Mouse (Mus musculus): Measurements from ENCODE around the gene Btbd1. TPM values are rescaled to one million over a fixed set of nuclear protein-coding genes. Genes with fewer than 3 reads are reported as not detected.
A peak's percentile ranks its signal among the peaks of the same experiment; 100 is the strongest.

The Btbd1 gene
- polyA plus RNA-seq, 1 experiment from 2014 or later: 67.0 TPM

GRCm38 (mm10) chr7:81861461-81861860 lies 32.2 kb upstream of the Btbd1 start:
- H3K9ac ChIP-seq: no peak overlapping the region
- H3K9me3 ChIP-seq: no peaks in the 10 kb centered on the region
- peaks cover 44% of the 10 kb centered on the region for H3K27me3 ChIP-seq (replicated peaks)
- WGBS: 87% methylated on average over 2 of the region's 2 CpGs
- H3K4me3 ChIP-seq (replicated peaks): no peak overlapping the region
- no peak overlapping the region for H3K4me2 ChIP-seq
- H3K27ac ChIP-seq: no peak overlapping the region
- H3K36me3 ChIP-seq: no peaks in the 10 kb centered on the region
- ATAC-seq (ENCODE audit: insufficient read depth, low FRiP score, low read depth): no peak
- peaks cover 13% of the 10 kb centered on the region; the same call in 1 of the 2 replicates for H3K4me1 ChIP-seq

DNA sequence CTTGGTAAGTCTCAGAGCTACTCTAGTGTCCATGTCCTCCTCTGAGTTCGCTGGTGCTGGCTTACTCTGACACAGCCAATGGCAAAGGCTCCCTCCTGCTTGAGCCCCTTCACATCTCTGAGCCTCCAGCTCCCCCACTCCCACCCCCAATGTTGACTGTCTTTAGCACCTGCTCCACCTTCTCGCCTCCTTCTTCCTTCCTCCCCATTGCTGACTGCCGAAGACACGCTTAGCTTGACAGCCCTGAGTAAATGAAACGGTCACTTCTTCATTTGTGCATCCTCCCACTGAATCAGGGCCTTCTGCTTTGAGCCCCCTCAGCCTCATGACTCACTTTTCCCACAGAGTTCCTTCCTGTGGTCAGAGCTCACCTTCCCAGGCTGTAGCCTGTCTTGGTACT lies 31.8 kb upstream of the Btbd1 start:
- H3K9ac ChIP-seq: no peak overlapping the region
- H3K4me1 ChIP-seq: peaks cover 13% of the 10 kb centered on the region; the same call in 1 of the 2 replicates
- ATAC-seq (ENCODE audit: insufficient read depth, low FRiP score, low read depth): no peak
- no peaks in the 10 kb centered on the region for H3K9me3 ChIP-seq
- 55% methylated on average over 5 of the region's 5 CpGs for WGBS
- peaks cover 45% of the 10 kb centered on the region for H3K27me3 ChIP-seq (replicated peaks)
- no peak overlapping the region for H3K4me3 ChIP-seq (replicated peaks)
- H3K4me2 ChIP-seq: peak overlapping the region; percentile 96
- H3K36me3 ChIP-seq: no peaks in the 10 kb centered on the region
- H3K27ac ChIP-seq: no peak overlapping the region

GRCm38 (mm10) chr7:81860071-81860470 lies 30.8 kb upstream of the Btbd1 start:
- H3K27ac ChIP-seq: peak overlapping the region; percentile 54; the same call in 1 of the 2 replicates
- ATAC-seq (ENCODE audit: insufficient read depth, low FRiP score, low read depth): peak; percentile 25; the same call in 1 of the 2 replicates
- no peaks in the 10 kb centered on the region for H3K9me3 ChIP-seq
- no peak overlapping the region for H3K9ac ChIP-seq
- H3K4me3 ChIP-seq (replicated peaks): peak overlapping the region; percentile 57
- H3K4me2 ChIP-seq: peak overlapping the region; percentile 96
- peaks cover 13% of the 10 kb centered on the region; the same call in 1 of the 2 replicates for H3K4me1 ChIP-seq
- H3K27me3 ChIP-seq (replicated peaks): peaks cover 45% of the 10 kb centered on the region
- H3K36me3 ChIP-seq: no peaks in the 10 kb centered on the region
- 50% methylated on average over 11 of the region's 11 CpGs for WGBS

DNA sequence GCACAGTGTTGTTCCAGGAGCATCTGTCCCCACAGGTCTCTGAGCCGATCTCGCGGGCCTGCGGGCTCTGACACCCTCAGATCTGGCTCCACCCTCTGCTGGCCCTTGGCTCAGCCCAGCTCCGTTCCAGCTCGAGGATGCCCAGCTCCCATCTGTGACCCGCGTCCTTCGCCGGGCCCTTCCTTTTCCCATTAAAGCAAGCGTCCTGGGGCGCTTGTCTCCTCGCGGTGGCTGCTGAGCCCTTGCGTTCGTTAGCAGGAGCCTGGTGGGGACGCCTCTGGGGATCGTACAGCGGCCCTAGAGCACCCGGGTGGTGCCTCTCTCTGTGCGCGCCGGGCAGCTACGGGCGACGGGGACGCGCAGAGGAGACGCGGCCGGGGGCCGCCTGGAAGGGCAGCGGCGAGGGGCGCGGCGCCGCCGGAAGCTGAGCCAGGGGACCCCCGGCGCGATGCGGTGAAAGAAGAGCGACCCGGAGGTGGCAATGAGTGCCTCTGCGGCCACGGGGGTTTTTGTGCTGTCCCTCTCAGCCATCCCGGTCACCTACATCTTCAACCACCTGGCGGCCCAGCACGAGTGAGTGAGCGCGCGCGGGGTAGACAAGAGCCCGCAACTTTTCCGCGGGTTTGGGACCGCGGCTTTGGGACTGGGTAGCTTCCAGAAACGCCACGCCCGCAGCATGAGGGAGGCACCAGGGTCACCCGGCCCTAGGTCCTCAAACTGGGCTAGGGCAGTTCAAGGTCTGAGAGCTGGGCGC lies 29.9 kb upstream of the Btbd1 start, which contains the start of gene Tm6sf1:
TSS of gene Tm6sf1 (plus strand) at position 34 of the 754 bp plus-strand sequence.
- Histone ChIP-seq H3K27me3 (replicated peaks) (peaks cover 45% of the 10 kb centered on the region), H3K4me2 (peak within 1 kb of the TSS; percentile 96), H3K4me1 (peaks cover 13% of the 10 kb centered on the region; the same call in 1 of the 2 replicates), H3K36me3 (no peaks in the 10 kb centered on the region), H3K4me3 (replicated peaks) (peak within 1 kb of the TSS; percentile 57), H3K9ac (peak within 1 kb of the TSS; percentile 44; the same call in 1 of the 2 replicates), H3K27ac (peak within 1 kb of the TSS; percentile 49; the same call in 1 of the 2 replicates), H3K9me3 (no peaks in the 10 kb centered on the region)
- WGBS: under 1% methylated on average over 64 of the region's 64 CpGs
- peak; percentile 33; the same call in 1 of the 2 replicates for ATAC-seq (ENCODE audit: insufficient read depth, low FRiP score, low read depth)

GRCm38 (mm10) chr7:81858236-81858635 lies 29.0 kb upstream of the Btbd1 start:
- H3K27me3 ChIP-seq (replicated peaks): peaks cover 45% of the 10 kb centered on the region
- peak overlapping the region; percentile 96 for H3K4me2 ChIP-seq
- ATAC-seq (ENCODE audit: insufficient read depth, low FRiP score, low read depth): no peak
- H3K36me3 ChIP-seq: no peaks in the 10 kb centered on the region
- no peak overlapping the region for H3K27ac ChIP-seq
- 20% methylated on average over 9 of the region's 9 CpGs for WGBS
- H3K9ac ChIP-seq: no peak overlapping the region
- H3K4me1 ChIP-seq: peaks cover 13% of the 10 kb centered on the region; the same call in 1 of the 2 replicates
- no peaks in the 10 kb centered on the region for H3K9me3 ChIP-seq
- H3K4me3 ChIP-seq (replicated peaks): no peak overlapping the region

DNA sequence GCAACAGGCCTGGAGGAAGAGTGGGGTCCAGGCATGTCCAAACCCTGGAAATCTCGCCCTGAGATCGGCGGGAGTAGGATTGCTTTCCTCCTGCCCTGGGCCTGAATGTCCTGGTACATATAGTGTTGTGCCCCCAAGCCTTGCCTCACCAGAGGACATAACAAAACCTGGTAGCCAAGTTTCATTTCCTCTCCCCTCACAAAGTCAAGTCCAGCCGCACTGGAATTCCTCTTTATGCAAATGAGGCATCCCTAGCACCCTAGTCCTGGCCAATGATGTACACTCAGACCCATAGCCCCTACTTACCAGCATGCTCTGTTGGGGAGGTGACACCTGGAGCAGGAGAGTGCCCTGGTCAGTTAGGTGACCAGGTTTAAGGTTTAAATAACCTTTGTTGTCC lies 27.0 kb upstream of the Btbd1 start:
- 68% methylated on average over 4 of the region's 4 CpGs for WGBS
- H3K9ac ChIP-seq: no peak overlapping the region
- no peak overlapping the region for H3K4me3 ChIP-seq (replicated peaks)
- no peak for ATAC-seq (ENCODE audit: insufficient read depth, low FRiP score, low read depth)
- H3K4me2 ChIP-seq: no peak overlapping the region
- no peak overlapping the region for H3K27ac ChIP-seq
- no peaks in the 10 kb centered on the region for H3K9me3 ChIP-seq
- H3K36me3 ChIP-seq: no peaks in the 10 kb centered on the region
- H3K4me1 ChIP-seq: peaks cover 13% of the 10 kb centered on the region; the same call in 1 of the 2 replicates
- peaks cover 42% of the 10 kb centered on the region for H3K27me3 ChIP-seq (replicated peaks)

DNA sequence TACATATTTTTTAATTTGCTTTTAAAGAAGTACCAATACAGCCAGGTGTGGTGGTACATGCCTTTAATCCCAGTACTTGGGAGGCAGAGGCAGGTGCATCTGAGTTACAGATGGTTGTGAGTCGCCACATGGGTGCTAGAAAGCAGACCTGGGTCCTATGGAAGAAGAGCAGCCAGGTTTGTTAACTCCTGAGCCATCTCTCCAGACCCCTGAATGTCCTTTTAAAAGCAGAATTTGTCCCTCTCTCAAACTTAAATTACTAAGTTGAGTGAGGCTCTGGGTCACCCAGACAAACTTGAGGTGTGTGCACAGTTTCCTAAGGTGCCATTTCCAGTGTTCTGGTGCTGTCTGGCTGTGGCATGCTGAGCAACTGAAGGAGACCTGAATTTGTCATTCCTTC lies 26.5 kb upstream of the Btbd1 start, which contains the start of gene Gm10160:
TSS of gene Gm10160 (minus strand) at position 101 of the 400 bp plus-strand sequence.
- Histone ChIP-seq H3K4me3 (replicated peaks) (no peak within 1 kb of the TSS), H3K27me3 (replicated peaks) (peaks cover 39% of the 10 kb centered on the region), H3K9ac (no peak within 1 kb of the TSS), H3K4me2 (no peak within 1 kb of the TSS), H3K36me3 (no peaks in the 10 kb centered on the region), H3K9me3 (no peaks in the 10 kb centered on the region), H3K4me1 (peaks cover 11% of the 10 kb centered on the region; the same call in 1 of the 2 replicates), H3K27ac (no peak within 1 kb of the TSS)
- ATAC-seq (ENCODE audit: insufficient read depth, low FRiP score, low read depth): no peak
- 76% methylated on average over 1 of the region's 1 CpGs for WGBS

- Histone ChIP-seq H3K27me3 (replicated peaks) (peaks cover 31% of the 10 kb centered on the region), H3K4me1 (0 out of 2 replicates have a peak, but pooled peaks cover 10% of the 10 kb centered on the region), H3K4me2 (no peak overlapping the region), H3K9me3 (no peaks in the 10 kb centered on the region), H3K36me3 (no peaks in the 10 kb centered on the region), H3K4me3 (replicated peaks) (no peak overlapping the region), H3K27ac (no peak overlapping the region), H3K9ac (no peak overlapping the region)
- 60% methylated on average over 8 of the region's 8 CpGs for WGBS
- ATAC-seq (ENCODE audit: insufficient read depth, low FRiP score, low read depth): no peak
These were observed 25.5 kb upstream of the Btbd1 start for GRCm38 (mm10) chr7:81854568-81855307.

- Histone ChIP-seq H3K27ac (no peak overlapping the region), H3K4me1 (no peaks in the 10 kb centered on the region), H3K36me3 (no peaks in the 10 kb centered on the region), H3K9ac (no peak overlapping the region), H3K4me3 (replicated peaks) (no peak overlapping the region), H3K27me3 (replicated peaks) (peaks cover 4% of the 10 kb centered on the region; the same call in 1 of the 2 replicates), H3K4me2 (no peak overlapping the region), H3K9me3 (no peaks in the 10 kb centered on the region)
- no peak for ATAC-seq (ENCODE audit: insufficient read depth, low FRiP score, low read depth)
- 68% methylated on average over 3 of the region's 3 CpGs for WGBS
These were observed 22.5 kb upstream of the Btbd1 start for GRCm38 (mm10) chr7:81851706-81852105.

GRCm38 (mm10) chr7:81850171-81850570 lies 20.9 kb upstream of the Btbd1 start:
- H3K27ac ChIP-seq: no peak overlapping the region
- no peak overlapping the region for H3K4me2 ChIP-seq
- no peak overlapping the region for H3K9ac ChIP-seq
- H3K4me3 ChIP-seq (replicated peaks): no peak overlapping the region
- ATAC-seq (ENCODE audit: insufficient read depth, low FRiP score, low read depth): no peak
- H3K9me3 ChIP-seq: no peaks in the 10 kb centered on the region
- WGBS: 71% methylated on average over 6 of the region's 6 CpGs
- H3K4me1 ChIP-seq: no peaks in the 10 kb centered on the region
- H3K27me3 ChIP-seq (replicated peaks): no peaks in the 10 kb centered on the region
- H3K36me3 ChIP-seq: no peaks in the 10 kb centered on the region

DNA sequence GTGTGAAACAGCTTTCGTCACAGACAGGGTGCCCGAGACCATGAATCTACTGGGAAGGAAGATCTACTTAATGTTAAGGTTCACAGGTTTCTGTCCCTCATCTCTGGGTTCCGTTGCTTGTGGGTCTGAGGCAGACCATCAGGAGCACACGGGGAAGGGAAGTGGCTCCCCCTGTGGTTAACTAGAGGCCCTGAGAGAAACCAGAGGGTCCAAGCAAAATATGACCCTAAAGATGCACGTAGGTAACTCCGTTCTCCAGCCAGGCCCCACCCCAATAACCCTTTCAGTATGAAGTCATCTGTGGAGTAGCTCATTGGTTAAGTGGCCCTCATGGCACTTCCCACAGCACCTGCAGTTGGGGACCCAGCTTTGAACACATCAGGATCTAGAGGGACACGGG lies 20.4 kb upstream of the Btbd1 start:
- Histone ChIP-seq H3K9me3 (no peaks in the 10 kb centered on the region), H3K4me2 (no peak overlapping the region), H3K4me3 (replicated peaks) (no peak overlapping the region), H3K27me3 (replicated peaks) (no peaks in the 10 kb centered on the region), H3K9ac (no peak overlapping the region), H3K4me1 (no peaks in the 10 kb centered on the region), H3K36me3 (no peaks in the 10 kb centered on the region), H3K27ac (no peak overlapping the region)
- ATAC-seq (ENCODE audit: insufficient read depth, low FRiP score, low read depth): no peak
- WGBS: 88% methylated on average over 7 of the region's 7 CpGs

DNA sequence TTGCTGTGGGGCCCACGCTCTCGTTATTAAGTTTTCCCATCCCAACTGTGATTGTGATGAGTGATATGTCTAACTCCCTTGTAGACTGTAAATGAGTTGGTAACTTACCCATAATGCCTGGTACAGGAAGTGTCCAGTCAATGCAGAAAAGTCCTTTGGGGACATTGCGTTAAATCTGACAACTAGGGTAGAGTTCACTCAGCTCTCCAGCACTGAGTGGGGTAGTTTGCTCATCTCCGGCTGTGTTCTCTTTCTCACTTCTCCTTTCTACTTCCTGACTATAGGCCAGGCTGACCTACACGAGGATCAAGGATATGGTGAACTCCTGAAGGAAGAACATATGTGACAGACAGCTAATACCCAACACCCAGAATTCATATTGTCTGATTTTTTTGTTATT lies 20.0 kb upstream of the Btbd1 start:
- Histone ChIP-seq H3K9ac (no peak overlapping the region), H3K4me2 (no peak overlapping the region), H3K4me3 (replicated peaks) (no peak overlapping the region), H3K27me3 (replicated peaks) (no peaks in the 10 kb centered on the region), H3K4me1 (no peaks in the 10 kb centered on the region), H3K9me3 (no peaks in the 10 kb centered on the region), H3K36me3 (no peaks in the 10 kb centered on the region), H3K27ac (no peak overlapping the region)
- no peak for ATAC-seq (ENCODE audit: insufficient read depth, low FRiP score, low read depth)
- WGBS: 85% methylated on average over 5 of the region's 5 CpGs

Data from stomach, embryonic 15.5 days (tissue).